Mouse (Mus musculus) left cerebral cortex, adult 2 months (tissue): ENCODE results near the gene Ogn. TPM values are rescaled to one million over a fixed set of nuclear protein-coding genes. Genes with fewer than 3 reads are reported as not detected.

Experiments
- DNase-seq, 2 experiments: peaks; one replicate each; pipeline ENCODE4 v3.0.0; 2021 to 2022; ENCODE audit warnings: low spot score in 2 of 2, mixed read lengths in 1 of 2; ENCODE audit errors: extremely low spot score in 1 of 2
- H3K27ac ChIP-seq: fragments of 200-600 bp; 2 replicates; pipeline ENCODE4 v1.8.1; 2022
- H3K4me3 ChIP-seq: fragments of 200-600 bp; 2 replicates; pipeline ENCODE4 v1.8.1; 2022
- CTCF ChIP-seq: fragments of 200-600 bp; IDR thresholded peaks from 2 replicates; pipeline ENCODE4 v1.8.1; 2022; ENCODE audit warnings: antibody characterized with exemption, mild to moderate bottlenecking, moderate library complexity
- intact Hi-C: fragments of 180-260 bp; cut with DNase I; formaldehyde crosslinking; loops from one replicate; pipeline ENCODE4 v1.15.1; 2025
- total RNA-seq, 2 experiments: library from RNA; stranded (reverse); gene quantifications; 2 replicates each; pipeline ENCODE4 v1.2.3; 2021

The Ogn gene
- total RNA-seq, 2 experiments from 2014 or later: 5.3 to 8.6 TPM

GRCm38 (mm10) chr13:49608589-49609322 lies 910 bp downstream of the Ogn start:
- TF ChIP-seq CTCF: no peak
- no peak for DNase-seq
- Histone ChIP-seq H3K4me3 (no peak overlapping the region), H3K27ac (no peak overlapping the region)
- intact Hi-C loops: no loop called here

- no peak for TF ChIP-seq CTCF
- no peak for DNase-seq
- H3K27ac ChIP-seq: no peak overlapping the region
- intact Hi-C loops: no loop called here
- no peak overlapping the region for H3K4me3 ChIP-seq
Measured at GRCm38 (mm10) chr13:49617021-49617420, 9.2 kb downstream of the Ogn start.

GRCm38 (mm10) chr13:49618365-49618764 lies 10.5 kb downstream of the Ogn start:
- TF ChIP-seq CTCF: no peak
- H3K27ac ChIP-seq: no peak overlapping the region
- intact Hi-C loops: no loop called here
- H3K4me3 ChIP-seq: no peak overlapping the region
- DNase-seq: no peak

- H3K4me3 ChIP-seq: no peak overlapping the region
- no peak overlapping the region for H3K27ac ChIP-seq
- no peak for TF ChIP-seq CTCF
- intact Hi-C loops: no loop called here
- no peak for DNase-seq
Measured at GRCm38 (mm10) chr13:49623216-49623615, 15.4 kb downstream of the Ogn start.

GRCm38 (mm10) chr13:49628167-49628566 lies 20.3 kb downstream of the Ogn start:
- intact Hi-C loops: no loop called here
- Histone ChIP-seq H3K27ac (no peak overlapping the region), H3K4me3 (no peak overlapping the region)
- DNase-seq: no peak
- TF ChIP-seq CTCF: no peak

- DNase-seq: no peak
- Histone ChIP-seq H3K4me3 (no peak overlapping the region), H3K27ac (no peak overlapping the region)
- no peak for TF ChIP-seq CTCF
- intact Hi-C loops: no loop called here
Measured at GRCm38 (mm10) chr13:49629076-49629475, 21.2 kb downstream of the Ogn start.

GRCm38 (mm10) chr13:49639965-49640364 lies 32.1 kb downstream of the Ogn start:
- intact Hi-C loops: no loop called here
- Histone ChIP-seq H3K4me3 (no peak overlapping the region), H3K27ac (no peak overlapping the region)
- TF ChIP-seq CTCF: no peak
- DNase-seq: no peak

GRCm38 (mm10) chr13:49642650-49643049 lies 34.8 kb downstream of the Ogn start:
- Histone ChIP-seq H3K27ac (no peak overlapping the region), H3K4me3 (no peak overlapping the region)
- no peak for DNase-seq
- TF ChIP-seq CTCF: no peak
- intact Hi-C loops: no loop called here

GRCm38 (mm10) chr13:49643669-49644362 lies 36.0 kb downstream of the Ogn start:
- H3K4me3 ChIP-seq: no peak overlapping the region
- H3K27ac ChIP-seq: no peak overlapping the region
- intact Hi-C loops: no loop called here
- no peak for TF ChIP-seq CTCF
- no peak for DNase-seq

- no peak overlapping the region for H3K27ac ChIP-seq
- peak; percentile 11 to 23 for DNase-seq
Measured at GRCm38 (mm10) chr13:49644731-49645529, 37.1 kb downstream of the Ogn start.

GRCm38 (mm10) chr13:49646019-49646418 lies 38.2 kb downstream of the Ogn start:
- Histone ChIP-seq H3K27ac (no peak overlapping the region), H3K4me3 (no peak overlapping the region)
- intact Hi-C loops: loop anchor here (5.0 kb wide), 1 partner anchor 324 kb away; the partner anchor contains the start of gene Fgd3
- DNase-seq: no peak
- TF ChIP-seq CTCF: no peak

More at GRCm38 (mm10) chr13:49644731-49645529, 37.1 kb downstream of the Ogn start:
- peak; percentile 76 for TF ChIP-seq CTCF
- no peak overlapping the region for H3K4me3 ChIP-seq
- intact Hi-C loops: loop anchor here (1.0 to 5.0 kb wide), 2 partner anchors 196 to 323 kb away; partner anchors contain the start of gene Fgd3

GRCm38 (mm10) chr13:49651136-49651535 lies 43.3 kb downstream of the Ogn start:
- Histone ChIP-seq H3K4me3 (no peak overlapping the region), H3K27ac (no peak overlapping the region)
- no peak for TF ChIP-seq CTCF
- intact Hi-C loops: loop anchor here (5.0 kb wide), 1 partner anchor 309 kb away; the partner anchor contains the start of gene Bicd2
- no peak for DNase-seq
